Mouse (Mus musculus): ENCODE measurements around the gene Dach1.

DNA sequence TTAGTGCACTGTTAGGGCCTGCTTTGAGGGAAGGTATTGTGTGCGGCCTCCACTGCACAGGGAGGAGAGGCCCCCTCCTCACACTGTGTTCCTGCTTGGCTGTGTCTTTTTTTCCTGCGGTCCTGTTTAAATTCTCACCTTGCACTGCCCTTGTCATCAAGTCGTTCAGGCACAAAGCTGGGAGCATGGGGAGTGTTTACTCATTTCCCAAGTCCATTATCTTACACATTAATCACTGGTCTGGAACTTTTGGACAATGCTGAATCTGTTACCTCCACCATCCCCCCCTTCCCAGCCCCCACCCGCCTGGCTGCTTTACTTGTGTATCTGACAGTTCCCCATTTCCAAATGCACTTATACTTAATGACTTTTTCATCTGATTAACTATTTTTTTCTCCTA lies 97.7 kb downstream of the Dach1 start:
- no peak for TF ChIP-seq CTCF (IDR thresholded peaks at IDR 0.05; ENCODE audit: extremely low read depth, insufficient read depth, low read length)
- TF ChIP-seq POLR2A (IDR thresholded peaks at IDR 0.05; ENCODE audit: extremely low read depth, insufficient read depth, low read length): no peak
